Mouse (Mus musculus): Measurements from ENCODE around the gene Cst7. TPM values are rescaled to one million over a fixed set of nuclear protein-coding genes. Genes with fewer than 3 reads are reported as not detected.
A peak's percentile ranks its signal among the peaks of the same experiment; 100 is the strongest.
"Not testable (repeated sequence)": the region's sequence is repeated elsewhere in the genome, so short reads cannot be mapped to it uniquely, and the experiment has no call there.

Cst7 gene
- 0.23 and 0.33 TPM in 2 replicates for polyA plus RNA-seq (2014; fragmentation: Nextera tagmentation; extraction: Ambion mirVana)

- Histone ChIP-seq H3K9ac (ENCODE audit: low read length) (no peak within 1 kb of the TSS), H3K4me3 (ENCODE audit: low read depth, low read length) (no peak within 1 kb of the TSS), H3K27ac (ENCODE audit: low read depth, low read length) (no peak within 1 kb of the TSS), H3K4me1 (ENCODE audit: control insufficient read depth, insufficient read depth, low read length) (no peaks in the 10 kb centered on the region), H3K36me3 (ENCODE audit: control insufficient read depth, insufficient read depth, low read length) (no peaks in the 10 kb centered on the region), H3K9me3 (ENCODE audit: control insufficient read depth, low read length) (no peaks in the 10 kb centered on the region), H3K27me3 (ENCODE audit: control insufficient read depth, insufficient read depth, low read length) (no peaks in the 10 kb centered on the region), H3K4me2 (no peak within 1 kb of the TSS)
- DNase-seq (ENCODE audit: low spot score, missing footprints) (no peak), ATAC-seq (ENCODE audit: low FRiP score) (no peak; the same call in 1 of the 2 replicates)
- WGBS = 81% methylated on average over 11 of the region's 11 CpGs
These were observed at the start of gene Cst7 for GRCm38 (mm10) chr2:150569847-150570590. Gene Cst7 (plus strand): TSS chr2:150570415.

- ATAC-seq (ENCODE audit: low FRiP score) = peak; percentile 91
- H3K4me1 ChIP-seq (ENCODE audit: control insufficient read depth, insufficient read depth, low read length) = no peaks in the 10 kb centered on the region
- no peaks in the 10 kb centered on the region for H3K9me3 ChIP-seq (ENCODE audit: control insufficient read depth, low read length)
- H3K4me2 ChIP-seq = peak overlapping the region; percentile 74
- peaks cover 6% of the 10 kb centered on the region for H3K27me3 ChIP-seq (ENCODE audit: control insufficient read depth, insufficient read depth, low read length)
- H3K36me3 ChIP-seq (ENCODE audit: control insufficient read depth, insufficient read depth, low read length) = no peaks in the 10 kb centered on the region
- 2% methylated on average over 41 of the region's 42 CpGs for WGBS
- DNase-seq (ENCODE audit: low spot score, missing footprints) = peak; percentile 88
- peak overlapping the region; percentile 36 for H3K4me3 ChIP-seq (ENCODE audit: low read depth, low read length)
- H3K27ac ChIP-seq (ENCODE audit: low read depth, low read length) = no peak overlapping the region
- H3K9ac ChIP-seq (ENCODE audit: low read length) = peak overlapping the region; percentile 51
These were observed 44.5 kb upstream of the Cst7 start for GRCm38 (mm10) chr2:150525703-150526207.

- H3K9ac ChIP-seq (ENCODE audit: low read length); H3K36me3 ChIP-seq (ENCODE audit: control insufficient read depth, insufficient read depth, low read length); H3K4me2 ChIP-seq; DNase-seq (ENCODE audit: low spot score, missing footprints); ATAC-seq (ENCODE audit: low FRiP score); H3K4me1 ChIP-seq (ENCODE audit: control insufficient read depth, insufficient read depth, low read length); H3K27me3 ChIP-seq (ENCODE audit: control insufficient read depth, insufficient read depth, low read length); H3K9me3 ChIP-seq (ENCODE audit: control insufficient read depth, low read length); H3K4me3 ChIP-seq (ENCODE audit: low read depth, low read length); H3K27ac ChIP-seq (ENCODE audit: low read depth, low read length): not testable (repeated sequence)
- 87% methylated on average over 10 of the region's 10 CpGs for WGBS
These were observed 20.6 kb upstream of the Cst7 start for GRCm38 (mm10) chr2:150549576-150549975.

GRCm38 (mm10) chr2:150558568-150558967 is 11.6 kb upstream of the Cst7 start:
- 60% methylated on average over 3 of the region's 3 CpGs for WGBS
- H3K9me3 ChIP-seq (ENCODE audit: control insufficient read depth, low read length) = no peaks in the 10 kb centered on the region
- DNase-seq (ENCODE audit: low spot score, missing footprints) (no peak), ATAC-seq (ENCODE audit: low FRiP score) (0 out of 2 replicates have a peak, but pooled peaks have one; percentile 38)
- H3K4me3 ChIP-seq (ENCODE audit: low read depth, low read length) = no peak overlapping the region
- no peaks in the 10 kb centered on the region for H3K4me1 ChIP-seq (ENCODE audit: control insufficient read depth, insufficient read depth, low read length)
- H3K4me2 ChIP-seq = no peak overlapping the region
- no peaks in the 10 kb centered on the region for H3K36me3 ChIP-seq (ENCODE audit: control insufficient read depth, insufficient read depth, low read length)
- H3K9ac ChIP-seq (ENCODE audit: low read length) = no peak overlapping the region
- no peak overlapping the region for H3K27ac ChIP-seq (ENCODE audit: low read depth, low read length)
- no peaks in the 10 kb centered on the region for H3K27me3 ChIP-seq (ENCODE audit: control insufficient read depth, insufficient read depth, low read length)

- Histone ChIP-seq H3K4me1 (ENCODE audit: control insufficient read depth, insufficient read depth, low read length) (no peaks in the 10 kb centered on the region), H3K27ac (ENCODE audit: low read depth, low read length) (no peak overlapping the region), H3K9me3 (ENCODE audit: control insufficient read depth, low read length) (no peaks in the 10 kb centered on the region), H3K4me2 (no peak overlapping the region), H3K9ac (ENCODE audit: low read length) (no peak overlapping the region), H3K27me3 (ENCODE audit: control insufficient read depth, insufficient read depth, low read length) (no peaks in the 10 kb centered on the region), H3K4me3 (ENCODE audit: low read depth, low read length) (no peak overlapping the region), H3K36me3 (ENCODE audit: control insufficient read depth, insufficient read depth, low read length) (no peaks in the 10 kb centered on the region)
- ATAC-seq (ENCODE audit: low FRiP score) (no peak), DNase-seq (ENCODE audit: low spot score, missing footprints) (no peak)
- WGBS = 94% methylated on average over 2 of the region's 2 CpGs
These were observed 3.2 kb upstream of the Cst7 start for GRCm38 (mm10) chr2:150567051-150567450.

GRCm38 (mm10) chr2:150570761-150571160 is 546 bp downstream of the Cst7 start:
- Histone ChIP-seq H3K27ac (ENCODE audit: low read depth, low read length) (no peak overlapping the region), H3K9ac (ENCODE audit: low read length) (no peak overlapping the region), H3K9me3 (ENCODE audit: control insufficient read depth, low read length) (no peaks in the 10 kb centered on the region), H3K4me3 (ENCODE audit: low read depth, low read length) (no peak overlapping the region), H3K4me2 (no peak overlapping the region), H3K36me3 (ENCODE audit: control insufficient read depth, insufficient read depth, low read length) (no peaks in the 10 kb centered on the region), H3K27me3 (ENCODE audit: control insufficient read depth, insufficient read depth, low read length) (no peaks in the 10 kb centered on the region), H3K4me1 (ENCODE audit: control insufficient read depth, insufficient read depth, low read length) (no peaks in the 10 kb centered on the region)
- DNase-seq (ENCODE audit: low spot score, missing footprints) (no peak), ATAC-seq (ENCODE audit: low FRiP score) (no peak)
- WGBS = 82% methylated on average over 2 of the region's 2 CpGs

- ATAC-seq (ENCODE audit: low FRiP score) (no peak), DNase-seq (ENCODE audit: low spot score, missing footprints) (no peak)
- H3K4me3 ChIP-seq (ENCODE audit: low read depth, low read length) = no peak overlapping the region
- H3K4me1 ChIP-seq (ENCODE audit: control insufficient read depth, insufficient read depth, low read length) = no peaks in the 10 kb centered on the region
- WGBS = 89% methylated on average over 3 of the region's 3 CpGs
- H3K9ac ChIP-seq (ENCODE audit: low read length) = no peak overlapping the region
- H3K27me3 ChIP-seq (ENCODE audit: control insufficient read depth, insufficient read depth, low read length) = no peaks in the 10 kb centered on the region
- H3K27ac ChIP-seq (ENCODE audit: low read depth, low read length) = no peak overlapping the region
- H3K36me3 ChIP-seq (ENCODE audit: control insufficient read depth, insufficient read depth, low read length) = no peaks in the 10 kb centered on the region
- H3K9me3 ChIP-seq (ENCODE audit: control insufficient read depth, low read length) = no peaks in the 10 kb centered on the region
- H3K4me2 ChIP-seq = no peak overlapping the region
These were observed 2.2 kb downstream of the Cst7 start for GRCm38 (mm10) chr2:150572463-150572862.

- H3K4me1 ChIP-seq (ENCODE audit: control insufficient read depth, insufficient read depth, low read length) = no peaks in the 10 kb centered on the region
- H3K9me3 ChIP-seq (ENCODE audit: control insufficient read depth, low read length) = no peaks in the 10 kb centered on the region
- H3K4me2 ChIP-seq = no peak overlapping the region
- WGBS = 91% methylated on average over 1 of the region's 1 CpGs
- no peak overlapping the region for H3K4me3 ChIP-seq (ENCODE audit: low read depth, low read length)
- H3K27ac ChIP-seq (ENCODE audit: low read depth, low read length) = no peak overlapping the region
- ATAC-seq (ENCODE audit: low FRiP score) = no peak
- no peaks in the 10 kb centered on the region for H3K27me3 ChIP-seq (ENCODE audit: control insufficient read depth, insufficient read depth, low read length)
- DNase-seq (ENCODE audit: low spot score, missing footprints) = no peak
- H3K9ac ChIP-seq (ENCODE audit: low read length) = no peak overlapping the region
- H3K36me3 ChIP-seq (ENCODE audit: control insufficient read depth, insufficient read depth, low read length) = no peaks in the 10 kb centered on the region
These were observed 6.0 kb downstream of the Cst7 start for GRCm38 (mm10) chr2:150576256-150576655.

GRCm38 (mm10) chr2:150578603-150579002 is 8.4 kb downstream of the Cst7 start:
- 83% methylated on average over 5 of the region's 5 CpGs for WGBS
- Histone ChIP-seq H3K9ac (ENCODE audit: low read length) (no peak overlapping the region), H3K27me3 (ENCODE audit: control insufficient read depth, insufficient read depth, low read length) (no peaks in the 10 kb centered on the region), H3K9me3 (ENCODE audit: control insufficient read depth, low read length) (no peaks in the 10 kb centered on the region), H3K4me2 (no peak overlapping the region), H3K36me3 (ENCODE audit: control insufficient read depth, insufficient read depth, low read length) (no peaks in the 10 kb centered on the region), H3K27ac (ENCODE audit: low read depth, low read length) (no peak overlapping the region), H3K4me3 (ENCODE audit: low read depth, low read length) (no peak overlapping the region), H3K4me1 (ENCODE audit: control insufficient read depth, insufficient read depth, low read length) (no peaks in the 10 kb centered on the region)
- DNase-seq (ENCODE audit: low spot score, missing footprints) (no peak), ATAC-seq (ENCODE audit: low FRiP score) (no peak)
